Mouse (Mus musculus) cortical plate, adult 2 months (tissue): ENCODE results near the gene Olfr1442.

Source experiments
- CTCF ChIP-seq: fragments of 200-500 bp; IDR thresholded peaks from 2 replicates; pipeline ENCODE4 v1.5.1; 2011; ENCODE audit warnings: mild to moderate bottlenecking, control low read depth, low read length; ENCODE audit not compliant: insufficient read depth; ENCODE audit errors: extremely low read depth
- POLR2A ChIP-seq: fragments of 200-500 bp; IDR thresholded peaks from 2 replicates; pipeline ENCODE4 v1.6.1; 2011; ENCODE audit warnings: mild to moderate bottlenecking, low read length, control low read depth; ENCODE audit not compliant: insufficient read depth; ENCODE audit errors: extremely low read depth

- TF ChIP-seq CTCF, result no peak
- no peak for TF ChIP-seq POLR2A
These were observed 14.4 kb downstream of the Olfr1442 start for GRCm38 (mm10) chr19:12684638-12685037.
